Mouse (Mus musculus): Measurements from ENCODE around the gene Tgfa. TPM values are rescaled to one million over a fixed set of nuclear protein-coding genes. Genes with fewer than 3 reads are reported as not detected.
A peak's percentile ranks its signal among the peaks of the same experiment; 100 is the strongest.

Gene Tgfa
- polyA plus RNA-seq, 1 experiment from 2014 or later: 3.0 TPM

DNA sequence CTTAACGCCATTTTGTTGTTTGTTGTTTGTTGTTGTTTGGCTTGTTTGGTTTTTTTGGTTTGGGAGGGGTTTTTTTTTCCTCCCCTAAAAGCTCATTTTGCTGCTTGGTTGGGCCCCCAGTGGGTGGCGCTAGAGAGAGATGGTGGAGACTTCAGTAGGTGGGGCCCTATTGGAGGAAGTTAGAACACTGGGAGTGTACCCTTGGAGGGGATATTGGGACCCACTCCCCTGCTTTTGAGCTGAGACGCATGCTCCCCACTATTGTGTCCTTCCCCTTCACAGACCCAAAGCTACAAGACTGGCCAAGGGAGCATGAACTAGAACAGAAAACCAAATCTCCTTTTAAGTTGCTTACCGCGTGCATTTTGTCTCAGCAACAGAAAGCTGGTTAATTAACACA, 1.1 kb upstream of the Tgfa start:
- Histone ChIP-seq H3K27ac (ENCODE audit: low read depth) (no peak overlapping the region), H3K36me3 (replicated peaks; ENCODE audit: insufficient read depth, low read length) (no peaks in the 10 kb centered on the region), H3K9ac (replicated peaks) (no peak overlapping the region), H3K9me3 (ENCODE audit: low read length) (no peaks in the 10 kb centered on the region), H3K4me2 (ENCODE audit: low read depth, low read length) (no peak overlapping the region), H3K27me3 (ENCODE audit: insufficient read depth, low read length) (peaks cover 25% of the 10 kb centered on the region), H3K4me3 (ENCODE audit: low read depth, low read length) (no peak overlapping the region), H3K4me1 (ENCODE audit: insufficient read depth) (peaks cover 7% of the 10 kb centered on the region; the same call in 1 of the 2 replicates)
- DNase-seq (peak; percentile 72), ATAC-seq (no peak)
- TF ChIP-seq EP300 (IDR thresholded peaks at IDR 0.05; ENCODE audit: low read depth) (no peak), CTCF (IDR thresholded peaks at IDR 0.05; ENCODE audit: low read depth) (peak; percentile 71)
- WGBS (ENCODE audit: insufficient replicate concordance): 49% methylated on average over 5 of the region's 5 CpGs

GRCm38 (mm10) chr6:86196034-86196433, 1.0 kb downstream of the Tgfa start:
- 8% methylated on average over 14 of the region's 14 CpGs for WGBS (ENCODE audit: insufficient replicate concordance)
- Histone ChIP-seq H3K9me3 (ENCODE audit: low read length) (no peaks in the 10 kb centered on the region), H3K4me1 (ENCODE audit: insufficient read depth) (peaks cover 7% of the 10 kb centered on the region; the same call in 1 of the 2 replicates), H3K27ac (ENCODE audit: low read depth) (peak overlapping the region; percentile 89), H3K4me2 (ENCODE audit: low read depth, low read length) (peak overlapping the region; percentile 78), H3K4me3 (ENCODE audit: low read depth, low read length) (peak overlapping the region; percentile 61), H3K27me3 (ENCODE audit: insufficient read depth, low read length) (peaks cover 25% of the 10 kb centered on the region), H3K9ac (replicated peaks) (peak overlapping the region; percentile 59), H3K36me3 (replicated peaks; ENCODE audit: insufficient read depth, low read length) (no peaks in the 10 kb centered on the region)
- DNase-seq (peak; percentile 26), ATAC-seq (no peak)
- no peak for TF ChIP-seq EP300 (IDR thresholded peaks at IDR 0.05; ENCODE audit: low read depth)

- TF ChIP-seq CTCF (IDR thresholded peaks at IDR 0.05; ENCODE audit: low read depth) (no peak), EP300 (IDR thresholded peaks at IDR 0.05; ENCODE audit: low read depth) (no peak)
- H3K4me1 ChIP-seq (ENCODE audit: insufficient read depth): peaks cover 7% of the 10 kb centered on the region; the same call in 1 of the 2 replicates
- ATAC-seq (no peak), DNase-seq (no peak)
- no peak overlapping the region for H3K4me3 ChIP-seq (ENCODE audit: low read depth, low read length)
- WGBS (ENCODE audit: insufficient replicate concordance): 34% methylated on average over 11 of the region's 11 CpGs
- H3K9ac ChIP-seq (replicated peaks): no peak overlapping the region
- H3K36me3 ChIP-seq (replicated peaks; ENCODE audit: insufficient read depth, low read length): no peaks in the 10 kb centered on the region
- 0 out of 2 replicates have a peak overlapping the region, but pooled peaks have one; percentile 22 for H3K4me2 ChIP-seq (ENCODE audit: low read depth, low read length)
- no peak overlapping the region for H3K27ac ChIP-seq (ENCODE audit: low read depth)
- no peaks in the 10 kb centered on the region for H3K9me3 ChIP-seq (ENCODE audit: low read length)
- peaks cover 25% of the 10 kb centered on the region for H3K27me3 ChIP-seq (ENCODE audit: insufficient read depth, low read length)
Observed at GRCm38 (mm10) chr6:86197150-86197862, 2.3 kb downstream of the Tgfa start.

GRCm38 (mm10) chr6:86200934-86201333, 5.9 kb downstream of the Tgfa start:
- TF ChIP-seq CTCF (IDR thresholded peaks at IDR 0.05; ENCODE audit: low read depth) (no peak), EP300 (IDR thresholded peaks at IDR 0.05; ENCODE audit: low read depth) (no peak)
- 55% methylated on average over 5 of the region's 5 CpGs for WGBS (ENCODE audit: insufficient replicate concordance)
- Histone ChIP-seq H3K4me1 (ENCODE audit: insufficient read depth) (peaks cover 7% of the 10 kb centered on the region; the same call in 1 of the 2 replicates), H3K9me3 (ENCODE audit: low read length) (no peaks in the 10 kb centered on the region), H3K27ac (ENCODE audit: low read depth) (peak overlapping the region; percentile 93), H3K36me3 (replicated peaks; ENCODE audit: insufficient read depth, low read length) (no peaks in the 10 kb centered on the region), H3K27me3 (ENCODE audit: insufficient read depth, low read length) (peaks cover 8% of the 10 kb centered on the region; the same call in 1 of the 2 replicates), H3K4me2 (ENCODE audit: low read depth, low read length) (no peak overlapping the region), H3K4me3 (ENCODE audit: low read depth, low read length) (no peak overlapping the region), H3K9ac (replicated peaks) (no peak overlapping the region)
- ATAC-seq (peak; percentile 97), DNase-seq (peak; percentile 48)

DNA sequence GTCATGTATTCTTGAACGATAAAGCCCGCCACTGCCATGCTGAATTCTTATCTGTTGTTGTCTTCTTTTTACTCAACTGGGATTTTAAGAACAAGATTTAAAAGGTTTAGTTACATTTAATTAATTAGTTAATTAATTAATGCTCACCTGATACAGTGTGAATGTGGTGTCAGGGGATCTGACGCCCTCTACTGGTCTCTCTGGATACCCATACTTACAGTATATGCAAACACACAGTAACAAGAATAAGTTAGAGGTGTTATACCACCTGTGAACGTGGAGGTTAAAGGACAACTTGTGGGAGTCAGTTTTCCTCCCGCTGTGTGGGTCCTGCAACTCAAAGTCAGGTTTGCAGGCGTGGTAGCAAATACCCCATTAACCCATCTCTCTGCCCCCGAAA, 8.1 kb downstream of the Tgfa start:
- ATAC-seq (no peak), DNase-seq (no peak)
- Histone ChIP-seq H3K4me1 (ENCODE audit: insufficient read depth) (no peaks in the 10 kb centered on the region), H3K4me2 (ENCODE audit: low read depth, low read length) (no peak overlapping the region), H3K9ac (replicated peaks) (no peak overlapping the region), H3K9me3 (ENCODE audit: low read length) (no peaks in the 10 kb centered on the region), H3K4me3 (ENCODE audit: low read depth, low read length) (no peak overlapping the region), H3K36me3 (replicated peaks; ENCODE audit: insufficient read depth, low read length) (no peaks in the 10 kb centered on the region), H3K27me3 (ENCODE audit: insufficient read depth, low read length) (no peaks in the 10 kb centered on the region), H3K27ac (ENCODE audit: low read depth) (no peak overlapping the region)
- no peak for TF ChIP-seq EP300 (IDR thresholded peaks at IDR 0.05; ENCODE audit: low read depth)
- TF ChIP-seq CTCF (IDR thresholded peaks at IDR 0.05; ENCODE audit: low read depth): peak; percentile 26
- 71% methylated on average over 7 of the region's 7 CpGs for WGBS (ENCODE audit: insufficient replicate concordance)

- no peak for DNase-seq
- Histone ChIP-seq H3K36me3 (replicated peaks; ENCODE audit: insufficient read depth, low read length) (no peaks in the 10 kb centered on the region), H3K4me2 (ENCODE audit: low read depth, low read length) (no peak overlapping the region), H3K4me3 (ENCODE audit: low read depth, low read length) (no peak overlapping the region), H3K27ac (ENCODE audit: low read depth) (no peak overlapping the region), H3K9ac (replicated peaks) (no peak overlapping the region), H3K9me3 (ENCODE audit: low read length) (no peaks in the 10 kb centered on the region), H3K27me3 (ENCODE audit: insufficient read depth, low read length) (no peaks in the 10 kb centered on the region), H3K4me1 (ENCODE audit: insufficient read depth) (peaks cover 7% of the 10 kb centered on the region; the same call in 1 of the 2 replicates)
- 74% methylated on average over 6 of the region's 6 CpGs for WGBS (ENCODE audit: insufficient replicate concordance)
- no peak for ATAC-seq
- TF ChIP-seq EP300 (IDR thresholded peaks at IDR 0.05; ENCODE audit: low read depth) (no peak), CTCF (IDR thresholded peaks at IDR 0.05; ENCODE audit: low read depth) (no peak)
Observed at GRCm38 (mm10) chr6:86206014-86206413, 11.0 kb downstream of the Tgfa start.

Measured in liver, postnatal 0 days (tissue).